Mouse (Mus musculus) right cerebral cortex, adult 2 months (tissue): ENCODE results near the gene Mfsd4b5.
"Not testable (repeated sequence)": the region's sequence is repeated elsewhere in the genome, so short reads cannot be mapped to it uniquely, and the experiment has no call there.

ENCODE experiments used
- DNase-seq, 2 experiments: peaks; one replicate each; pipeline ENCODE4 v3.0.0; 2021 to 2022; ENCODE audit warnings: low spot score in 2 of 2

The Mfsd4b5 gene

GRCm38 (mm10) chr10:39986466-39986865, at the start of gene Mfsd4b5:
TSS of gene Mfsd4b5 (minus strand) at chr10:39986646.
- no peak for DNase-seq

GRCm38 (mm10) chr10:40034956-40035355, 48.5 kb upstream of the Mfsd4b5 start:
- no peak for DNase-seq

GRCm38 (mm10) chr10:40032897-40033296, 46.5 kb upstream of the Mfsd4b5 start:
- no peak for DNase-seq

GRCm38 (mm10) chr10:40030716-40031115, 44.3 kb upstream of the Mfsd4b5 start:
- no peak for DNase-seq

GRCm38 (mm10) chr10:40029610-40030009, 43.2 kb upstream of the Mfsd4b5 start:
- no peak for DNase-seq

GRCm38 (mm10) chr10:40028091-40028490, 41.6 kb upstream of the Mfsd4b5 start:
- no peak for DNase-seq

GRCm38 (mm10) chr10:40026546-40026945, 40.1 kb upstream of the Mfsd4b5 start:
- DNase-seq: no peak

- no peak for DNase-seq
These were observed 39.1 kb upstream of the Mfsd4b5 start for GRCm38 (mm10) chr10:40025560-40025959.

GRCm38 (mm10) chr10:40024554-40025428, 38.3 kb upstream of the Mfsd4b5 start, which contains the start of gene Mfsd4b1:
TSS of gene Mfsd4b1 (minus strand) at chr10:40025268.
- peak; percentile 90 to 94 for DNase-seq

GRCm38 (mm10) chr10:40020401-40020800, 34.0 kb upstream of the Mfsd4b5 start:
- no peak for DNase-seq

- no peak for DNase-seq
These were observed 33.0 kb upstream of the Mfsd4b5 start for GRCm38 (mm10) chr10:40019492-40019891.

- DNase-seq: no peak
These were observed 31.9 kb upstream of the Mfsd4b5 start for GRCm38 (mm10) chr10:40018261-40018860.

GRCm38 (mm10) chr10:40009591-40009990, 23.1 kb upstream of the Mfsd4b5 start:
- DNase-seq: no peak

- not testable (repeated sequence) for DNase-seq
These were observed 22.4 kb upstream of the Mfsd4b5 start for GRCm38 (mm10) chr10:40008847-40009246.

- DNase-seq: no peak
These were observed 21.5 kb upstream of the Mfsd4b5 start for GRCm38 (mm10) chr10:40007953-40008352.

- no peak for DNase-seq
These were observed 20.5 kb upstream of the Mfsd4b5 start for GRCm38 (mm10) chr10:40006963-40007362.

GRCm38 (mm10) chr10:40000746-40001145, 14.3 kb upstream of the Mfsd4b5 start:
- DNase-seq: no peak

- DNase-seq: no peak
These were observed 4.7 kb upstream of the Mfsd4b5 start for GRCm38 (mm10) chr10:39991155-39991554.

- DNase-seq: no peak
These were observed 3.8 kb downstream of the Mfsd4b5 start for GRCm38 (mm10) chr10:39982604-39983003.

- DNase-seq: no peak
These were observed 8.2 kb downstream of the Mfsd4b5 start for GRCm38 (mm10) chr10:39978231-39978630.

- no peak for DNase-seq
These were observed 9.1 kb downstream of the Mfsd4b5 start for GRCm38 (mm10) chr10:39977346-39977745.

GRCm38 (mm10) chr10:39975771-39976170, 10.7 kb downstream of the Mfsd4b5 start:
- no peak for DNase-seq

GRCm38 (mm10) chr10:39974982-39975381, 11.5 kb downstream of the Mfsd4b5 start:
- peak; percentile 8 to 14 for DNase-seq
